Mouse (Mus musculus) testis, adult 2 months (tissue): ENCODE results near the gene Atad5.

Experiments used
- CTCF ChIP-seq: fragments of 200-500 bp; IDR thresholded peaks from 2 replicates; pipeline ENCODE4 v1.5.1; 2012; ENCODE audit warnings: low read depth, mild to moderate bottlenecking, inconsistent platforms, low read length, moderate library complexity; ENCODE audit not compliant: control insufficient read depth, insufficient read depth, insufficient replicate concordance
- POLR2A ChIP-seq: fragments of 200-500 bp; IDR thresholded peaks from 2 replicates; pipeline ENCODE4 v1.6.1; 2012; ENCODE audit warnings: low read depth, mild to moderate bottlenecking, inconsistent platforms, low read length, moderate library complexity; ENCODE audit not compliant: control insufficient read depth

- no peak for TF ChIP-seq POLR2A
- TF ChIP-seq CTCF: no peak
These were observed 69.8 kb downstream of the Atad5 start for GRCm38 (mm10) chr11:80159018-80159417.
